Mouse (Mus musculus) lung, postnatal 36 days (tissue): ENCODE results near the gene Man1b1.

Source experiments
- DNase-seq: peaks from one replicate; pipeline ENCODE4 v3.0.0; 2022; ENCODE audit warnings: mixed read lengths

The Man1b1 gene

DNA sequence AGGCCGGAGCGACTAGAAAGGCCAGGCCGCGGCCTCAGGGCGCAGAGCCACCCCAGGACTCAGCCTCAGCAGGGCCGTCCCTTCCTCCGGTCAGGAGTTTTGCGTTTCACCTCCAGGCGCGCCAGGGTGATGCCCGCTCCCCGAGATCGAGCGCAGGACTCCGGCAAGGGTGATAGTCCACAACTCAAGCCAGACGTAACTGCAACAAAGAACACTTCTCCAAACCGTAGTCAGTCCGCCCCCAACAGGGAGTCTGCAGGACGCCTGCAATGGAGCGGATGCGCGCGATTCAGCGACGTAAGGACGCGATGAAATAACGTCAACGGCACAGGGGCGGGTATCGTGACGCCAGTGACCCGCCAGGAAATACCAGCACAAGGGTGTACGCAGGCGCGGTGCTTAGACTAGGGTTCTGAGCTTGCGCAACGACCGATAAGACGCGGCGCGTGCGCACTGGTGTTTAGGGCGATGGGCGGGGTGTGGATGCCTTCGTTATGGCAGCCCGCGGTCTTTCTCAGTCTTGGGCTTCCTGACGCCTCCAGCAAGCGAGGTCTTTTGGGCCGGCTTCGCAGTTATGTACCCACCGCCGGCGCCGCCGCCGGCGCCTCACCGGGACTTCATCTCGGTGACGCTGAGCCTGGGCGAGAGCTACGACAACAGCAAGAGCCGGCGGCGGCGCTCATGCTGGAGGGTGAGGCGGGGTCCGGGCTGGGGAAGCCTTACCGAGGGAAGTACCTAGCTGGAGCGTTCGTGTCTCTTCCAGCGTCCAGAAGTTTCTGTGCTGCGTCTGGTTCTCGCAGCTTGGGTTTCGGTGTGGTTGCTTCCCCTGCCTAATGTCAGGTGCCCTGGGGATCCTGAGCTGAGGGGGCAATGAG, at the start of gene Man1b1:
TSS of gene Man1b1 (plus strand) at position 53 of the 875 bp plus-strand sequence.
- DNase-seq = peak; percentile 100

DNA sequence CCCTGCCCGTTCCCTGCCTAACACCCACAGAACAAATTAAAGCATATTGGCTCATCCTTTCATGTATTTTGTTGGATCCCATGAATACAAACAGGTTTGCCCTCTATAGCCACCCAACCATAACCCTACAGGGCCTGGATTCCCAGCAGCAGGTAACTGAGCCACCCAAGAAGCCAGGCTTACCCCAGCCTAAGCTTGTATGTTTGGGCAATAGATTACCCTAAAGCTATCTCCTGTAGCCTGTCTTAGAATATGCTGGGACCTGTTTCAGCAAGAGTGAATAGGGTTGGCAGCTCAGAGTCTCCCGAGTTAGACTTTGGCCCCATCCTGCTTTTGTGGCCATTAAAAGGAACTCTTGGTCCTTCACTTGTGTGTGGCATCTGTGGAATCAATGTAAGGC, 46.6 kb upstream of the Man1b1 start:
- DNase-seq = no peak

DNA sequence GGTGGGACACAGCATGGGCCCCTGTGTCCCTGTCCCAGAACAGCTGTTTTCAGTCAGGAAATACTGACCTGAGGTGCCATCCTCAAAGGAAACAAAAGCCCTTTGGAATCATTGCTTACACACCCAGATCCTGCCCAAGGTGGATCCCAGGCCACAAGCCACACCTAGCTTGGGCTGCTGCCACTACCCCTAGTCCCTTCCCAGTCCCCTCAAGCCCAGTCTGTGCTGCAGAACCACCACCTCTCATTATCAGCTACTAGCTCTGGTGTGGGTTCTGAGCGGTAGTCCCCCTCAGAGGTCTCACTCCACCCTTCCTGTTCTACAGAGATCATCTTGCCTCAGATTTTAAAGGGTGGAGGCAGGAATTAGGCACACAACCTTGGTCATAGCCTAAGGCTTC, 45.8 kb upstream of the Man1b1 start:
- DNase-seq = peak; percentile 20

DNA sequence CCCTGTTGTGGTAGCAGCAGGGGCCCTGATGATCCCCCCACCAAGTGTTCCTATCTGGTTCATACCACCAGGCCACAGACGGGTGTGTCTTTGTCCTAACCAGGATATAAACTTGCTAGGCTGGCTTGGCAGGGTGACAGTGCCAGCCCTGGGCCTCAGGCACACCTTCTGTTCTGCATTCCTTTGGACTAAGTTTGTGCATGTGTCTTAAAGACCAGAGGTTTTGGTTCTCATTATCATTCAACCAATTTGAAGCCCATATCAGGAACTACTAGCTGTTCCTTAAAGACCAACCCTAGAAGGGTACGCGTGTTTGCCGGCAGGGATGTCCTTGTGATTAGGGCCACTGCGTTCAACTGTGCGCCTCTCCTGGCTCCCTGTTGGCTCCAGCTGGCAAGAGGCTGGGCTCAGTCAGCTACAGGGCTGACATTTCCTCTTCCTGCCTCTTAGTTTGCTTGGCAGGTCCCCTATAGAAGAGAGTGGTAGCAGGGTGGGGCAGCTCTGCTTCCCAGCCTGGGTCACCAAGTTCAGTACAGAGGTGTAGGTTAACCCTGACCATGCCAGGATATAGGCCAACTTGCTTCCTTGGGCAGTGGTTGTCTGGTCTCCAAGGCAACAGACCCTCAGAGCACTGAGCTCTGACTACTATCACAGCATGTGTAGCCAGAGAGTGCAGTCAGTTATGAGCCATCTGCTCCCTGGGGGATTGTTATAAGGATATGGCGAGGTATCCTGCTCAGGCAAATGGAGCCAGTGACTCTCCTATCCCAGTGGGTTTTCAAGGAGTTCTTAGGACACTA, 45.1 kb upstream of the Man1b1 start:
- peak; percentile 81 for DNase-seq

DNA sequence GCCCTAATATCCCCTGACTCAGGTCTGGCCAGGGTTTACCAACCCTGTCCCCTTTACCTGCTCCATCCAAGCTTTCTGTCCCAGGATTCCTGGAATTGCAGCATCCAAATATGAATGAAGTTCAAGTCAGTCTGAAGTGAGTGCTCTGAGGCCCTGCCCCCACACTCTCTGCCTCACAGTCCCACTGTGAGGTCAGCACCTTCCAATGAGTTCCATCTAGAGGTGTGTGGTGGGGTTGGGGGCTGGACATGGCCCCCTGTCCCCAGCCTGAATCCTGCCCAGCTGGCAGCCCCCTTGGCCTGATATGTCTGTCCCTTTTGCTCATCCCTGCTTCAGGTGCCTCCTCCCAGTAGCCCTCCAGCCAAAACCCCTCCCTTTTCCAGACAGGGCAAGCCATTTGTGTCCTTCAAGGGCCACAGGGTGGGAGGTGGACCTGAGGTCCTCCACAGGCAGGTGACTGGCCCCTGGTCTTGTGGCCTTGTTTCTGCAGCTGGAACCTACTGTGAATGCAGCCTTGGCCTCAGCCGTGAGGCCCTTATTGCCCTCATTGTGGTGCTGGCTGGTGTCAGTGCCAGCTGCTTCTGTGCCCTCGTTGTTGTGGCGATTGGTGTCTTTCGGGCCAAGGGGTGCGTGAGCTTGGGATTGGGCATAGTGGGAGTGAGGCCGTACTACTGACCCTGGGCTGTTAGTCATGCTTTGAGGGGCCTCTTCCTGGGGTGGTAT, 44.0 kb upstream of the Man1b1 start, which contains the start of gene Tmem210:
TSS of gene Tmem210 (plus strand) at position 219 of the 723 bp plus-strand sequence.
- DNase-seq = no peak

DNA sequence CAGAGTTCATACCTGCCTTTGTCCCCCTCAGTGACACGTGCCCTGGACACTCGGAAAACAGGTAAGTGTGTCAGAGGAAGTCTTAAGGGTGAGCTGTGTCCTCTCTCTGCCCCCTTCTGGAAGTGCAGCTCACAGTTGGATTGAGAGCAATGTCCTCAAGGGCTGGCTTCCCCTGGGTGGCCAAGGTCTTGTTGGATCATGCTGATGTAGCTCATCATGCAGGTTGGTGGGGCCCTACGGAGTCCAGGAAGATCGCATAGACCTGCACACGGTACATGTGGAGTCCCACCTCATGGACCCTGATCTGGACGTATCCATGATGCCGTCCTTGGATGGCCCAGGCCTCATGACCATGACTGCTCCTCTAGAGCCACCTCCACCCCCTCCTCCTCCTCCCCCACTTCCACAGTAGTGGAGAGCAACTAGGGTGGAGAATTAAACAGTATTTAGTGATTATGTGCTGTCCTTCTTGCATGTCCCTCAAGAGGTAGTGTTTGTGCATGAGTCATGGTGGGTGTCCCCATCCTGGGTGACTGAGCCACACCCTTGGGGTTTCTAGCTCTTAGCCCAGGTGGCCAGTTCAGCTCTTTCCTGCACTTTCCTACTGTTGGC, 43.3 kb upstream of the Man1b1 start:
- DNase-seq = no peak

DNA sequence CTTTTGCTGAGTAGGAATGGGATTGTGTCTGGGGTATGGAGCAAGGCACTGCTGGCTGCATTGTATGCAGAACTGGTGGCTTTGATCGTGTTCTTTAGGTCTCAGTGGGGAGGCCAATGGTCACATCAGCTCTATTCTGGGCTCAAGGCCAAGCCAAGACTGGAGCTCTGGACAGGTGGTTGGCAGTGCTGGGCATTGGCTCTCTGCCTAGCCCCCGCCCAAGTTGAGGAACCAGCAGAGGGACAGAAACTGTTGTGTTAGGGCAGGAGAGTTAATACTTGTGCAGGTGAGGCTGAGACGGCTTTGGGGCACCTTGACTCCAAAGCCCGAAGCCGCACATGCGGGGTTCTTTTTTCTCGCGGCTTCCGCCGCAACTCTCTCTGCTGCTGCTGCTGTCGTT, 42.5 kb upstream of the Man1b1 start, which contains the start of gene Lrrc26:
TSS of gene Lrrc26 (plus strand) at position 265 of the 400 bp plus-strand sequence.
- DNase-seq = peak; percentile 71

DNA sequence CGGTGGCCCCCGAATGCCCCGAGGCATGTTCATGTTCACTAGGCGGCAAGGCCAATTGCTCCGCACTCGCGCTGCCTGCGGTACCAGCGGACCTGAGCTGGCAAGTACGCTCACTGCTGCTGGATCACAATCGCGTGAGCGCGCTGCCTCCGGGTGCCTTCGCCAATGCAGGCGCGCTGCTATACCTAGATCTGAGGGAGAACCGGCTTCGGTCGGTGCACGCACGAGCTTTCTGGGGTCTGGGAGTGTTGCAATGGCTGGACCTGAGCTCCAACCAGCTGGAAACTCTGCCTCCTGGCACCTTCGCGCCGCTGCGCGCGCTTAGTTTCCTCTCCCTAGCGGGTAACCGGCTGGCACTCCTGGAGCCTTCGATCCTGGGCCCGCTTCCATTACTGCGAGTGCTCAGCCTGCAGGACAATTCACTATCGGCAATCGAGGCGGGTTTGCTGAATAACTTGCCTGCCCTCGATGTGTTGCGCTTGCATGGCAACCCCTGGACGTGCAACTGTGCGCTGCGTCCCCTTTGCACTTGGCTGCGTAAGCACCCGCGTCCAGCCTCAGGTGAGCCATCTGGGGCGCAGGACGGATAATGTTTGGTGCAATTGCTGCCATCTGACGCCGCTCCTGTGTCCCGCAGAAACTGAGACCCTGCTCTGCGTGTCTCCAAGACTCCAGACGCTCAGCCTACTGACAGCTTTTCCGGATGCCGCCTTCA, 41.9 kb upstream of the Man1b1 start:
- no peak for DNase-seq

DNA sequence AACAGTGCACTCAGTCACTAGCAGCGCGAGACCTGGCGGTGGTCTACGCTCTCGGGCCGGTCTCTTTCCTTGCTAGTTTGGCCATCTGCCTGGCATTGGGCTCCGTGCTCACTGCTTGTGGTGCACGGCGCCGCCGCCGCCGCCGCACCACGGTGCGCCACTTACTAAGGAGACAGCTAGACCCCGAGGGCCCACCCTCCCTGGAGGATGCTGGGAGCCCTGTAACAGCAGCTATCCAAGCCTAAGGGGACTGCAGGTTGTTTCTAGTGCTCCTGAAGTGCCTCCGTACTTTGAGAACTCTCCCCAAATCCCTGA, 41.4 kb upstream of the Man1b1 start:
- peak; percentile 30 for DNase-seq

DNA sequence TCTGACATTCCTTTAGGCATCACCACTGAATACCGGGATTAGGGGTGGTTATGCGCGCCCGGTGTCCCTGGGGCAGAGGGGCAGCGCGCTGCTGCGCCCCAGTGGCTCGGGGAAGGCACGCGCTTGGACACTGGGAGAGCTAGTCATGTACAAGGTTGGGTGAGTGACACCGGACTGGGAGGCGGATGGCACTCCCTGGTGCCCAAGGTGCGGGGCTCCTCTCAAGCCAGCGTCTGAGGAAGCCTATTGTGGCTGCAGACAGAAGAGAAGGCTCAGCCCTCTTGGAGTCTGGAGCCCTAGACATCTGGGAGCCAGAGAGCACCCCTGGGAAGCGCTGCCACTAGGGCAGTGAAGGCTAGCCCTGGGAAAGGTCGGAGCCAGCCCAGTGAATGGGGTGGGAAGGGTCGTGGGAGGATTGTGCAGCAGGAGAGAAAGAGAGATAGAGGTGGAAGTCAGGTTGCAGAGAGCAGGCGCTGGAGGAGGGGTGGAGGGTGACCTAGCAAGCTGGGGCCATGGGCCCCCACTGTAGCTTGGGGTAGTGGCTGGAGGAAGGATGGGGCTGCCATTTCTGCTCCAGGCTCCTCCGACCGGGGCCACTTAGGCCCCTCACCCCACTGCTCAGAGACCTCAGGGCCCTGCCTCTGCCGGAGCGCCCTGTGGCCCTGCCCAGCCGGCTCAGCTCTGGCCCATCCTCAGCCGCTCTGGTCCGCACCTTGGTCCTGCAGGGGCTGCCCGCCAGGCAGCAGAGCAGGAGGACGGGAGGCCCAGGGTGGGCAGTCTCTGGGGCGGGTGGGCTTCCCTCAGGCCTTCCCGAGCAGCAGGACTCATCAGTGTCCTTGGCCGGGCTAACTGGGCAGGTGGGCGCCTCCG, 40.7 kb upstream of the Man1b1 start:
- DNase-seq = no peak

DNA sequence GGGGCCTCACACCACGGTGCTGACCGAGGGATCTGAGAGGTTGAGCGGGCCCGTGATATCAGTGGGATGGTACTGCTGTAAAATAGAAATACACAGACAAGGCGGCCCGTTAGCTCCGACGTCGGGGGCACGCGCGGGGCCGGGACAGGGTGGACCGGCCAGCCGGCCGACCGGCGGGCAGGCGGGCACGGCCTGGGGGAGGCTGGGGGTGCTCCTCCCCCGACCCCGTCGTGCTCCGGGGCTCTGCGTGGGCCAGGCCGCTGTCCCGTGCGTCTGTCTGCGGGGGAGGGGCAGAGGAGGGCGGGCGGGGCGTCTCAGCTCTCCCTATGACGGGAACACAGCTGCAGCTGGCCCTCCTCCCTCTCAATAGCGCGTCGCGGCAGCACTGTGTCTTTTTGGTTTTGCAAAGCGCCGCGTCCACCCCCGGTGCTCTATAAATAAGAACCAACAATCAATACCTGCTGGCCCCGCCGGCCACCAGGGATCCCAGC, 40.0 kb upstream of the Man1b1 start:
- peak; percentile 46 for DNase-seq

DNA sequence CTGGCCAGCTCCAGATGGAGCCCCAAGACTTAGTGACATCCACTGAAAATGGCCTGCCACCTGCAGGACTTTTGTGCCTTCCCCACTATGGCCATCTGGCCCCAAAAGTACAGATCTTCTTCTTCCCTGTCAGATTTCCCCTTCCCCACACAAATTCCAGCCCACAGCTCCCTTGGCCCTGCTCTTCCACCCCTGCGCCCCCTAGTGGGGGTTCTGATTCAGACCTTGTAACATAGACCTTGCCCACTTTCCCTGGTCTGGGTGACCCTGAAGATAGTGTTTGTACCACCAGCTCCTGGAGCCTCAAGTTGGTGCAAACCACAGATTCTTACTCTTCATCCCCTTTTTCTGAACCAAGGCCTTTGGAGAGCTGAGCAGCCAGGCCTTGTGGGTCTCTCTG, 39.3 kb upstream of the Man1b1 start:
- DNase-seq = peak; percentile 87

DNA sequence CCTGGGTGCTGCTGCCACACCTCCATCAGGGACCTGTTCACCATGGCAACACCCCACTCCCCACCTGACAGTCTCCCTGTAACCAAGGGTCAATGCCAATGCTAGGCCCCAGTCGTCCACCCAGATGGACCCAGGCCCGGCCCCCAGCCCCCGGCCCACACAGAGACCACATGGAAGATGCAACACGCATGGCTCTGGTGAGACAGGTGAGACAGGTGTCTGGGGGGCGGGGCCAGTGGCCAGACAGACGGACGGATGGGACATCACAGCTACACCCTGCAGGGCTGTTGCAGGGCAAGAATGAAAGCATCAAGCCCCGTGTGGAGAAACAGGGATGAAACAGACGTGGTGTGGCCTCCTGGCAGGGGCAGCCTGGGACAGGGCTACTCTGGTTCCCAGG, 38.4 kb upstream of the Man1b1 start:
- DNase-seq = no peak

DNA sequence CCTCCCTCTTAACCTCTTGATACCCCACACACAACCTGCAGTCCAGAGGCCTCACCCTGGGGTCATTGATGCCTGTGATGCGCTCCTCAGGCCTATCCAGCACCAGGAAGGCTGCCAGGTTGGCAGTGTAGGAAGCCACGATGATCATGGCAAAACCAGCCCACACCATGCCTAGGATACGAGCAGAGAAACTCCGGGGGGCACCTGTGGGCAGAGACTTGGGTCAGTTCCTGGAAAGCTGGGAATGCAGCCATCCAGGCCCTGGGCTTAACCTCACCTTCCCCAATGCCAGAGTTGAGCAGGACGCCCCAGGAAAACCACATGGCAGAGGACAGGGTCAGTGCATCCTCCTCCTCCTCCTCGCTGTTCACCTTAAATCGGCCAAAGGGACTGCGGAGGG, 35.0 kb upstream of the Man1b1 start:
- DNase-seq = no peak

DNA sequence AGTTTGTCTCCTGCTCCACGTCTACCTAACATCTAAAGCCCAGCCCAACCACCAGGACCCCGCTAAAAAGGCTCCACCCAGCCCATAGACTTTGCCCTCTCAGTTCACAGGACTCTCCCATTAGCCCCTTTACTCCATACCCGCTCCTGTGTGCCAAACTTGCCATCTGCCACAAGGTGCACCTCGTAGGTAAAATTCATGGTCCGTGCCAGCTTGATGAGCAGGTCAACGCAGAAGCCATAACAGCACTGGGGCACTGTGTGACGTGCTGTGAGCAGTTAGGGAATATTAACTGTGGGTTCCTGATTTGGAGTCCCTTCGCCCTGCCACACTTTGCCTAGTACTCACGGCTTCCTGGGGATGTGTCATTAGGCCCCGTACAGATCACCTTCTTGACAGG, 34.1 kb upstream of the Man1b1 start:
- DNase-seq = no peak

DNA sequence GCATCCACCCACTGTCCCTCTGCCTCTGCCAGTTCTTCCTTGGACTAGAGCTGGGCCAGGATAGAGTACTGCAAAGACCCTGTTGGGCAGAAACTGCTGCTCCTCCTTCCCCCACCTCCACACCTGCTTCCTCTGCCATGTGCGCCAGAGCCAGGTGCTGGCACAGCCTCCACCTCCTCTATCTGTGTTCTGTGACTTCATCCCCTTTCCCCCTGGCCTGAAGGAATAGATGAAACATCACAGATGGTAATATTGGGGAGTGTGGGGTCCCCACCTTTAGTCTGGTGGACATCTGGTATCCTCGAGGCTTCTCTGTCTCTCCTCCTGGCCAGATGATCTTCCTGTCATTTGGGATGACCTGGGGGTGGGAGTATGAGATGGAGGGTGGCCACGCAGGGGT, 28.7 kb upstream of the Man1b1 start:
- DNase-seq = no peak

DNA sequence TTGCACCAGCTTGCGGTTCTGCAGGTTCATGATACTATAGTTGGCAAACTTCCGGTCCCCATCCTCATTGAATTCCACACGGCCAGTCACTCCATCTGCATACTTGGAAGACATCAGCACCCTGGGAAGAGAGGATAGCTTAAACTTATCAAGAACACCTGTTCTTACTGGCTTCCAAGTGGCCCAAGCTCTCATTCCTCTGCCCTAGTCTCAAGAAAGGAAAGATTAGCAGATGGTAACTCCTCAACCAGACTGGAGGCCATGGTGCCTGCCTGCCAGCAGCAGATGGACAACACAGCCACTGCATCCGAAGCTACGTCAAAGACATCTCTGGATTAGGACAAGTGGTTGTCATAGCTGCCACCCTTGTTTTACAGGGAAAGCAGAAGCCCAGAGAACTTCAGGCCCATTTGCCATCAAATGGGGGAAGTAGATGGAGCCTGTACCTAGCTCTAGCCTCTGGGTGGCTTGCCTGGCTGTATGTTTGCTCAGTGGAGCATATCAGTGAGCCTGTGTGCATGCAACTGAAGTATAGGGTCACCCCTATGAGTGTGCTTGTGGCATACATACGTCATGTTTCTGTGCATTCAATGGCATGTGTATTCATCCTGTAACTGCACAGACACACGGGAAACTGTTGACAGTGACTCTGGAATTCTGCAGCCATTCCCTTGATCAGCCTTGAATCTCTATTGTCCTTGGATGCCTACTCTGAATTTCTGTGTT, 28.0 kb upstream of the Man1b1 start:
- DNase-seq = no peak

DNA sequence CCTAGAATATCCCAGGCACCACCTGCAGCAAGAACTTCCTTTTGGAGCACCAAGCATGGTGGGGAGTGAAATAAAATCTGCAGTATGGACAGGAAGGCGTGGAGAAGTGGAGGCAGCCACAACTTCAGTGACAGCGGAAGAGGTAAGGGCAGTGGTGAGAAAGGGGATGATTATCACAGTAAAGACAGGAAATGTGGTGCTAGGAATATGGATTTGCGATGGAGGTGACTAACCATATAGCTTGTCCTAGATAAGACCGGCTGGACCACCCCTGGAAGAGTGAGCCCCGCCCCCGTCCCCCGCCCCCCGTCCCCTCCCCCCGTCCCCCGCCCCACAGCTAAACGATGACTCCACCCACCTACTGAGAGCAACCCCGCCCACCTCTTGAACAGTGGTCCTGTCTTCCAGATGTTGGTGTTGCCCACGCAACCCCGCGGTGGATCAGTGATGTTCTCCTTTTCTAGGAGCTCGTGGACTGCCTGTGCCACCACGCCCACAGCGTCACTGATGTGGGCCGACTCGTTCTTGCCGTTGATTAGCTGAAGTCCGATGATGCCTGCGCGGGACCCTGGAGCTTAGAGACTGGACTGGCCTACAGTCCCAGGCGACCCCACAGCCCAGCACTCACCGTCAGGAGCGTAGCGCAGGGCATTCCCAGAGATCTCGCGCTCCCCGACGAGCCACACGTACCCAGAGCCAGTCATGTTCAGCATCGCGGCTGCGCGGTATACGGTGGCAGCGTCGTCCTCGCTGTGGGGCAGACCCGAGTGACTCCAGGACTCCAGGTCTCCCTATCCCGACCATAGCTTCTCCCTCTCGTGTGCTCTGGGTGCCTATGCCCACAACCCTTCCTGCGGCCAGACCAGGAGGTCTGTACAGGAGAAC, 27.2 kb upstream of the Man1b1 start:
- DNase-seq = peak; percentile 45
